Mouse (Mus musculus) erythroblast, embryonic 14.5 days (primary cell): Measurements from ENCODE around the gene Mccc2.

Experiments
- GATA1 ChIP-seq: IDR thresholded peaks from 2 replicates; pipeline ENCODE4 v1.6.1; 2012; ENCODE audit warnings: low read length, inconsistent platforms, mixed read lengths
- TAL1 ChIP-seq: IDR thresholded peaks from 3 replicates; pipeline ENCODE4 v1.6.1; 2012; ENCODE audit warnings: low read length, inconsistent platforms, mixed read lengths

DNA sequence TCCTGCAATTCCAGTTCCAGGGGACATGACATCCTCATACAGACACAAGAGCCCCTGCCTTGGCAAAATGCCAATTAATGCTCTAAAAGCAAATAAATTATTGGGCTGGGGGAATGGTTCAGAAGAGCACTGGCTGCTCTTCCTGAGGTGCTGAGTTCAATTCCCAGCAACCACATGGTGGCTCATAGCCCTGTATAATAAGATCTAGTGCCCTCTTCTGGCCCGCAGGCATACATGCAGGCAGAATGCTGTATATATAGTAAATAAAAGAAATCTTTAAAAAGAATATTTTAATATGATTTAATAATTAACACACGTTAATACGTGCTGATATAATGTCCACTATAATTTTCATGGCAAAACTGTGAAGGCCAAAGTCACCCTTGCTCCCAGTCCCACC lies 17.3 kb downstream of the Mccc2 start:
- no peak for TF ChIP-seq TAL1
- TF ChIP-seq GATA1 = no peak
